Mouse (Mus musculus): ENCODE data around the gene B3gnt7. TPM values are rescaled to one million over a fixed set of nuclear protein-coding genes. Genes with fewer than 3 reads are reported as not detected.

The B3gnt7 gene
- total and polyA plus RNA-seq, 2 experiments from 2014 or later = 10.6 to 11.7 TPM

DNA sequence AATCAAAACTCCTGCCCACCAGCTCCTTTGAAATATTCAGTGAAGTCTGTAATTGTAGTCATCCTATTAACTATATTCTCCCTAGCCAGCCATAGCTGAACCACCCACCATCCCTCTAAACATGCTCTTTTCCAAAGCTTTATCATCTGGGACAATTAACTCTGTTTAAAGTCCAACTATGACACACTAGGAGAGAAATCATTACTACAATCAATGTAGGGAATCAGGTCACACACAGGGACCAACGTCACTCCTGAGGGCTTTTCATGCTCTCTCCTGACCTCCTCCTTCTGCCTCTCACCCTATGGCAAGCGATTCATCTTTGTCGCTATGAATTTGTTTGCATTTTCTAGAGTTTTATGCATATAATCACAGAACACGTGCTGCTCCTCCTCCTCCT lies 15.2 kb upstream of the B3gnt7 start:
- Histone ChIP-seq H3K9ac (no peak overlapping the region), H3K9me3 (ENCODE audit: low read length) (no peaks in the 10 kb centered on the region)

DNA sequence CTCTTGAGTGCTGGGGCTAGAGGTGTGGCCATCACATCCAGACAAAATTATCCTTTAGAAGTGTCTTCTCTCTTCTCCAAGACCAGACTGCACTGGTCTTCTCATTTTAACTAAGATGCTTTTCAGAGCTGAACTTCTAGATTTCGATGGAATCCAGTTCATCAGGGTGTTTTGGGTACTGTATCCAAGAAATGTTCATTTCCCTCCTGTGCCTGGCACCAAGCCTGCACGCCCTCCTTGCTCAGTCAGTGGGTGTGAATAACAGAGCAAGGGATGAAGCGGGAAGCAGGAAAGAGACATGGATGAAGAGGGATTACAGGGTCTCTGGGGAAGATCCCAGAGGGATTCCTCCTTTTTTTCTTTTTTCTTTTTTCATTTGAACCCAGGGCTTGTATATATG lies 12.2 kb upstream of the B3gnt7 start:
- no peaks in the 10 kb centered on the region for H3K27me3 ChIP-seq (ENCODE audit: insufficient read depth, low read length)

More for the DNA sequence above, 15.2 kb upstream of the B3gnt7 start:
- H3K4me2 ChIP-seq (ENCODE audit: low read depth) = no peak overlapping the region
- ATAC-seq = no peak
- no peaks in the 10 kb centered on the region for H3K4me1 ChIP-seq (ENCODE audit: insufficient read depth)
- WGBS = 83% methylated on average over 4 of the region's 4 CpGs
- no peak overlapping the region for H3K4me3 ChIP-seq (ENCODE audit: low read depth, low read length)
- no peaks in the 10 kb centered on the region for H3K27me3 ChIP-seq (ENCODE audit: insufficient read depth, low read length)
- no peak for TF ChIP-seq CTCF (IDR thresholded peaks at IDR 0.05; ENCODE audit: low read depth)
- DNase-seq = no peak
- no peak overlapping the region for H3K27ac ChIP-seq (ENCODE audit: low read depth, low read length)
- no peaks in the 10 kb centered on the region for H3K36me3 ChIP-seq (ENCODE audit: insufficient read depth)

DNA sequence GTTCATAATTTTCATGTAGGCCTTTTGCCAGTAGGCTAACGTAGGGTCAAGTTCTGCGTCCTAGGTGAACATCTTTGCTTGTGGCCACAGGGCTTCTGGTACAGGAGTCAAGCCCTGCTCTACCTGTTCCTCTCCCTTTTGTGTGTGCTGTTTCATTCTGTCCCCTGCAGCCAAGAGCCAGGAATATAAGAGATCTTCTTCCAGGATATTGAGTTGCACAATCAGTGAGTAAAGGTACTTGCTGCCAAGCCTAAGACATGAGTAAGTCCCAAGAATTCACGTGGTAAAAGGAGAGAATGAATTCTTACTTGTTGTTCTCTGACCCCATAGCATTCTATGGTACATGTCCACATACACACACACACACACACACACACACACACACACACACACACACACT lies 9.5 kb upstream of the B3gnt7 start:
- Histone ChIP-seq H3K27me3 (ENCODE audit: insufficient read depth, low read length) (no peaks in the 10 kb centered on the region), H3K36me3 (ENCODE audit: insufficient read depth) (no peaks in the 10 kb centered on the region), H3K9me3 (ENCODE audit: low read length) (no peaks in the 10 kb centered on the region), H3K4me2 (ENCODE audit: low read depth) (no peak overlapping the region), H3K9ac (no peak overlapping the region), H3K4me1 (ENCODE audit: insufficient read depth) (no peaks in the 10 kb centered on the region), H3K4me3 (ENCODE audit: low read depth, low read length) (no peak overlapping the region), H3K27ac (ENCODE audit: low read depth, low read length) (no peak overlapping the region)
- 87% methylated on average over 3 of the region's 3 CpGs for WGBS
- no peak for ATAC-seq
- TF ChIP-seq CTCF (IDR thresholded peaks at IDR 0.05; ENCODE audit: low read depth) = no peak
- DNase-seq = no peak

More for the DNA sequence above, 12.2 kb upstream of the B3gnt7 start:
- DNase-seq (no peak), ATAC-seq (no peak)
- Histone ChIP-seq H3K4me3 (ENCODE audit: low read depth, low read length) (no peak overlapping the region), H3K9ac (no peak overlapping the region), H3K9me3 (ENCODE audit: low read length) (no peaks in the 10 kb centered on the region), H3K4me2 (ENCODE audit: low read depth) (no peak overlapping the region), H3K4me1 (ENCODE audit: insufficient read depth) (no peaks in the 10 kb centered on the region), H3K36me3 (ENCODE audit: insufficient read depth) (no peaks in the 10 kb centered on the region), H3K27ac (ENCODE audit: low read depth, low read length) (no peak overlapping the region)
- 41% methylated on average over 3 of the region's 3 CpGs for WGBS
- no peak for TF ChIP-seq CTCF (IDR thresholded peaks at IDR 0.05; ENCODE audit: low read depth)

DNA sequence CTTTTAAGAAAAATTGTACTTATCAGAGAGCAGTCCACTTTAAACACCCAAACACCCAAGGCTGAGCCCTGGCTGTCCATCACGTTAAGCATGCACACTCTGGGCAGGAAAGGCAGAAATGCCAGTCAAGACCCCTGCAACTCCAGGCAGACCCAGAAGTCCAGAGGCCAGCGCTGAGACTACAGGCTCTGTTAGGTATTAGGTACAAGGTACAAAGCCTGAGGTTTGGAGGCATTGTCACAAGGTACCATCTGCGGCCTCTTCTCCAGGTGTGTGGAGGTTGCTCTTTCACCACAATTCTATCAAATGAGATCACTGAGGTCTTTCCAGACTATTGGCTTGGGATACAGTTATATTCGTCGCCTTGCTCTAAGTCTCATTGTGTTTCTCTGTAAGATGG lies 8.8 kb upstream of the B3gnt7 start:
- no peak for TF ChIP-seq CTCF (IDR thresholded peaks at IDR 0.05; ENCODE audit: low read depth)
- Histone ChIP-seq H3K4me2 (ENCODE audit: low read depth) (no peak overlapping the region), H3K27ac (ENCODE audit: low read depth, low read length) (no peak overlapping the region), H3K4me3 (ENCODE audit: low read depth, low read length) (no peak overlapping the region), H3K4me1 (ENCODE audit: insufficient read depth) (no peaks in the 10 kb centered on the region), H3K9ac (no peak overlapping the region), H3K36me3 (ENCODE audit: insufficient read depth) (no peaks in the 10 kb centered on the region), H3K27me3 (ENCODE audit: insufficient read depth, low read length) (no peaks in the 10 kb centered on the region), H3K9me3 (ENCODE audit: low read length) (no peaks in the 10 kb centered on the region)
- DNase-seq (no peak), ATAC-seq (no peak)
- 83% methylated on average over 5 of the region's 5 CpGs for WGBS

DNA sequence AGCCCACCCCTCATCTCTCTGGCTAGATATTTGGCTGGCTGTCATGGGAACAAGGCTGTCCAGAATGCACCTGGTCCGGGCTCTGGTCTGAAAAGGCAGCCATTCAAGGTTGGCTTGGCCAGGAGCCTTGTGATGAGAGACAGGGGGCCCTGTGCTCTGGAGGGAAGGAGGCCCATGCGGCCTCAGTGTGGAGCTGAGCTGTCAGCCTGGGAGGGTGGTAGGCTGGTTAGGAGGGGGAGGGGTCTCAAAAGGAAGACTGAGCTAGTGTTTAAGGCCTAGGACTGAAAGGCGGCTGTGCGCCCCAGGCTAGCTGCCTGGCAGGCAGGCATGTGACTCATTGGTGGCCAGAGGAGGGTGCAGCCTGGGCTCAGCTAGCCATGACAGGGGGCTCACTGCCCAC lies 8.2 kb upstream of the B3gnt7 start:
- DNase-seq (no peak), ATAC-seq (peak; percentile 85)
- Histone ChIP-seq H3K4me2 (ENCODE audit: low read depth) (no peak overlapping the region), H3K36me3 (ENCODE audit: insufficient read depth) (no peaks in the 10 kb centered on the region), H3K27me3 (ENCODE audit: insufficient read depth, low read length) (no peaks in the 10 kb centered on the region), H3K27ac (ENCODE audit: low read depth, low read length) (no peak overlapping the region), H3K4me3 (ENCODE audit: low read depth, low read length) (no peak overlapping the region), H3K4me1 (ENCODE audit: insufficient read depth) (no peaks in the 10 kb centered on the region), H3K9ac (no peak overlapping the region), H3K9me3 (ENCODE audit: low read length) (no peaks in the 10 kb centered on the region)
- 20% methylated on average over 4 of the region's 4 CpGs for WGBS
- no peak for TF ChIP-seq CTCF (IDR thresholded peaks at IDR 0.05; ENCODE audit: low read depth)

DNA sequence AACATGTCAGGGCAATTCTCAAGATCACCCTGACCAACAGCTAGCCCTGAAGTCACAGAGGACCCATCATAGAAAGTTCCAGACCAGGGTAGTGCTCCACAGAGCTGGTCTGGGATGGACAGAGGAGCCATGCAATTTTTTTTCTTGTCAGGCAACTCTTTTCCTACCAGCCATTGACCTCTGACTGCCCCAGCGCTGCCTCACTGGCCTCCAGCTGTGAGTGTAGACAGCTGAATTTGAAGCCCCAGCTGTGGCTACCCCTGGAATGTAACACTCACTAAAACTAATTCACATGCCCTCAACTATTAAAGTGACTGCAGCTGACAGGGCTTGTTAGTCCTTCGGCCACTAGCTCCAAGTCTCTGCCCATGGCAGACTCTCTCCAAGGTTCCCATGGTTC lies 2.5 kb upstream of the B3gnt7 start:
- H3K4me2 ChIP-seq (ENCODE audit: low read depth) = no peak overlapping the region
- no peaks in the 10 kb centered on the region for H3K27me3 ChIP-seq (ENCODE audit: insufficient read depth, low read length)
- H3K4me3 ChIP-seq (ENCODE audit: low read depth, low read length) = no peak overlapping the region
- no peaks in the 10 kb centered on the region for H3K36me3 ChIP-seq (ENCODE audit: insufficient read depth)
- no peaks in the 10 kb centered on the region for H3K9me3 ChIP-seq (ENCODE audit: low read length)
- no peak for TF ChIP-seq CTCF (IDR thresholded peaks at IDR 0.05; ENCODE audit: low read depth)
- H3K4me1 ChIP-seq (ENCODE audit: insufficient read depth) = peaks cover 4% of the 10 kb centered on the region; the same call in 1 of the 2 replicates
- ATAC-seq = no peak
- no peak overlapping the region for H3K9ac ChIP-seq
- no peak for DNase-seq
- no peak overlapping the region for H3K27ac ChIP-seq (ENCODE audit: low read depth, low read length)
- WGBS = 26% methylated on average over 2 of the region's 2 CpGs

DNA sequence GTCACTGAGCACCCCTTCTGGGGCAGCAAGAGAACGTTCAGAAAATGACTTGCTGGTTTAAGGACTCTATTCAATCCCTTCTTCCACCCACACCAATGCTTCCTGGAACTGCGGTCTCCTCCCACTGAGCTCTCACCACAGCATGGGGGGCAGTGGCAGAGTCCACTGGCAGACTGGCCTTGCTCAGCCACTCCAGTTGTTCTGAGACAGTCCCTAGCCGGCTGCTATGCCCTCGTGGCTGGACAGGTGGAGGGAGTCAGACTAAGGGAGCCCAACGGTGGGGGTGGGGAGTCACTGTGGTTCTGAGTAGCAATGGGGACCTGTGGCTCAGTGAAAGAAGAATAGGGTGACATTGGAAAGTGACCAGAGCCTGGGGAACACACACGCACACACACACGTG lies 1.9 kb upstream of the B3gnt7 start:
- no peak overlapping the region for H3K4me2 ChIP-seq (ENCODE audit: low read depth)
- H3K4me1 ChIP-seq (ENCODE audit: insufficient read depth) = peaks cover 4% of the 10 kb centered on the region; the same call in 1 of the 2 replicates
- H3K9me3 ChIP-seq (ENCODE audit: low read length) = no peaks in the 10 kb centered on the region
- DNase-seq (no peak), ATAC-seq (no peak)
- no peak overlapping the region for H3K27ac ChIP-seq (ENCODE audit: low read depth, low read length)
- no peak overlapping the region for H3K4me3 ChIP-seq (ENCODE audit: low read depth, low read length)
- WGBS = 58% methylated on average over 7 of the region's 7 CpGs
- H3K9ac ChIP-seq = no peak overlapping the region
- H3K36me3 ChIP-seq (ENCODE audit: insufficient read depth) = no peaks in the 10 kb centered on the region
- TF ChIP-seq CTCF (IDR thresholded peaks at IDR 0.05; ENCODE audit: low read depth) = no peak
- H3K27me3 ChIP-seq (ENCODE audit: insufficient read depth, low read length) = no peaks in the 10 kb centered on the region

All from forebrain, postnatal 0 days (tissue).